Mouse (Mus musculus) adrenal gland, postnatal 4 days (tissue): ENCODE measurements around the gene Otog. TPM values are rescaled to one million over a fixed set of nuclear protein-coding genes. Genes with fewer than 3 reads are reported as not detected.

Experiments used
- DNase-seq, 2 experiments: peaks; one replicate each; pipeline ENCODE4 v3.0.0; 2021 to 2022; ENCODE audit warnings: low spot score in 2 of 2, mixed read lengths in 2 of 2
- total RNA-seq, 2 experiments: library from RNA; stranded (reverse); gene quantifications; 2 replicates each; pipeline ENCODE4 v1.2.3; 2021

The Otog gene
- total RNA-seq, 2 experiments from 2014 or later, result not detected

- DNase-seq, result no peak
Observed at GRCm38 (mm10) chr7:46353875-46354274, 113.1 kb downstream of the Otog start.

Other genes starting within 250 kb of the Otog start
- gene Abcc6, start 210.7 kb upstream of the Otog start, total RNA-seq, result 1 to 10 TPM; 1.5 to 7.2 TPM
- gene Nomo1, start 207.3 kb upstream of the Otog start, total RNA-seq, result 10 to 100 TPM; 53.4 to 57.7 TPM
- 1 to 10 TPM; 2.3 to 2.8 TPM for gene Kcnj11, start 140.2 kb upstream of the Otog start, total RNA-seq
- 1 to 10 TPM in 1 of 2 experiments, under 1 TPM in 1; 0.76 to 9.4 TPM for gene Abcc8, start 61.0 kb upstream of the Otog start, total RNA-seq
- gene Ush1c, start 2.5 kb upstream of the Otog start, total RNA-seq, result 10 to 100 TPM in 1 of 2 experiments, 1 to 10 TPM in 1; 1.6 to 11.5 TPM
- 1 to 10 TPM in 1 of 2 experiments, under 1 TPM in 1; 0.48 to 1.6 TPM for gene Myod1, start 135.5 kb downstream of the Otog start, total RNA-seq
- 1 to 10 TPM; 1.0 to 3.0 TPM for gene Kcnc1, start 155.5 kb downstream of the Otog start, total RNA-seq